Comparison of ENCODE assay signal across 9 mouse cellular contexts in the genomic region with DNA sequence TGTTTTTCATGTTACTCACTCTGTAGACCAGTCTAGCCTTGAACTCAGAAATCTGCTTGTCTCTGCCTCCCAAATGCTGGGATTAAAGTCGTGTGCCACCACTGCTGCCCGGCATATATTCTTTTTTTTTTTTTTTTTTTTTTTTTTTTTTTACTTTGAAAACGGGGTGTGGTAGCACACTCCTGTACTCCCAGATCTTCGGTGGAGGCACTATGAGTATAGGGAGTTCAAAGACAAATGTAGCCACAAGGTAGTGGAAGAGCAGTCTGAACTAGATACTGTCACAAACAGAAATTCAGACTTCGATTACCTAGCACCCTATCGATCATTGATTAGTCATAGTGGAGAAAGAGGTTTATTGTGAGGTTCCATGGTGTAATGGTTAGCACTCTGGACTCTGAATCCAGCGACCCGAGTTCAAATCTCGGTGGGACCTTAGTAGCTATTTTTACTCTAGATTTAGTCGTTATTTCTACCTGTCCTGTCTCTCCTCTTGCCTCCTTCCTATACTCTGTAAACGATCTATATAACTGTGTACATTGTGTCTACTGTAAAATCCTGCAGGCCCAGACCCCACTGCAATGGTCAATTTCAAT. TPM values are rescaled to one million over a fixed set of nuclear protein-coding genes. Genes with fewer than 3 reads are reported as not detected.
DNase-seq lines count a peak whose midpoint lies in the region; ATAC-seq and TF ChIP-seq lines count a peak whose summit lies in the region.
"Had no signal": no experiment of that assay in that cellular context is flagged by ENCODE, and none has a peak within 500 bp of the region (broad histone marks: within the 10 kb centered on the region; RNA-seq: fewer than 3 reads in every experiment).

No protein-coding gene starts in this region.

- WGBS in embryonic facial prominence, embryonic 15.5 days: 8% methylated on average over 11 of the region's 11 CpGs
- WGBS in liver, postnatal 0 days (ENCODE audit: insufficient replicate concordance): 4% methylated on average over 11 of the region's 11 CpGs

- H3K4me1 ChIP-seq in megakaryocyte, embryonic 14.5 days: peaks cover 49% of the 10 kb centered on the region
- no peaks in the 10 kb centered on the region for H3K4me1 ChIP-seq in embryonic facial prominence, embryonic 15.5 days
- H3K4me1 ChIP-seq in liver, postnatal 0 days (ENCODE audit: insufficient read depth): peaks cover 22% of the 10 kb centered on the region

- no peaks in the 10 kb centered on the region for H3K9me3 ChIP-seq in megakaryocyte, embryonic 14.5 days
- H3K9me3 ChIP-seq in embryonic facial prominence, embryonic 15.5 days (replicated peaks): no peaks in the 10 kb centered on the region
- no peaks in the 10 kb centered on the region for H3K9me3 ChIP-seq in liver, postnatal 0 days (ENCODE audit: low read length)

- H3K27ac ChIP-seq in embryonic facial prominence, embryonic 15.5 days (replicated peaks): no peak overlapping the region
- H3K27ac ChIP-seq in liver, postnatal 0 days (ENCODE audit: low read depth): no peak overlapping the region

- no peak for ATAC-seq in CD4-positive, CD25-positive, alpha-beta regulatory T cell, adult 4 months
- no peak for ATAC-seq in megakaryocyte, adult 5-6 weeks (ENCODE audit: poor library complexity, severe bottlenecking)
- no peak for ATAC-seq in embryonic facial prominence, embryonic 15.5 days (ENCODE audit: insufficient number of reproducible peaks, low FRiP score, low TSS enrichment, low read depth)
- ATAC-seq in liver, postnatal 0 days: no peak
- ATAC-seq in monocyte, adult 5-6 weeks (replicated peaks; ENCODE audit: insufficient number of reproducible peaks, low FRiP score, low TSS enrichment, poor library complexity, severe bottlenecking): no peak

- no peak overlapping the region for H3K9ac ChIP-seq in embryonic facial prominence, embryonic 15.5 days
- no peak overlapping the region for H3K9ac ChIP-seq in liver, postnatal 0 days (replicated peaks)

- peak overlapping the region; percentile 93 for H3K4me3 ChIP-seq in megakaryocyte, embryonic 14.5 days (replicated peaks)
- no peak overlapping the region for H3K4me3 ChIP-seq in embryonic facial prominence, embryonic 15.5 days (replicated peaks)
- 0 out of 2 replicates have a peak overlapping the region, but pooled peaks have one; percentile 46 for H3K4me3 ChIP-seq in liver, postnatal 0 days (ENCODE audit: low read depth, low read length)

- no peak for TF ChIP-seq EP300 in liver, postnatal 0 days (IDR thresholded peaks at IDR 0.05; ENCODE audit: low read depth)

- H3K4me2 ChIP-seq in embryonic facial prominence, embryonic 15.5 days (replicated peaks): peak overlapping the region; percentile 71
- peak overlapping the region; percentile 77 for H3K4me2 ChIP-seq in liver, postnatal 0 days (ENCODE audit: low read depth, low read length)

- H3K27me3 ChIP-seq in megakaryocyte, embryonic 14.5 days (replicated peaks): peaks cover 9% of the 10 kb centered on the region
- peaks cover 15% of the 10 kb centered on the region for H3K27me3 ChIP-seq in embryonic facial prominence, embryonic 15.5 days
- H3K27me3 ChIP-seq in liver, postnatal 0 days (ENCODE audit: insufficient read depth, low read length): peaks cover 4% of the 10 kb centered on the region

- H3K36me3 ChIP-seq in megakaryocyte, embryonic 14.5 days (replicated peaks; ENCODE audit: low read length): no peaks in the 10 kb centered on the region
- no peaks in the 10 kb centered on the region for H3K36me3 ChIP-seq in embryonic facial prominence, embryonic 15.5 days
- H3K36me3 ChIP-seq in liver, postnatal 0 days (replicated peaks; ENCODE audit: insufficient read depth, low read length): no peaks in the 10 kb centered on the region

- DNase-seq in CD4-positive, CD25-positive, alpha-beta regulatory T cell, adult 2 months (ENCODE audit: low read depth, low spot score): peak; percentile 57
- DNase-seq in liver, postnatal 0 days: no peak
- no peak for DNase-seq in cerebellum, postnatal 25 days
- DNase-seq: cerebellum, adult 11 months had no signal

- no peak for TF ChIP-seq CTCF in liver, postnatal 0 days (IDR thresholded peaks at IDR 0.05; ENCODE audit: low read depth)

RNA-seq across cellular contexts. Expression of a gene that starts 25.0 kb away (rescaled TPM):
- polyA plus RNA-seq in CD4-positive, CD25-positive, alpha-beta regulatory T cell, adult 4 months (2017; shearing (Covaris generic)): under 1 TPM in 1 of 2 experiments, not detected in 1; 0.37 TPM
- not detected in 2 replicates for polyA plus RNA-seq in megakaryocyte, embryonic 14.5 days (2012; ENCODE audit: insufficient read depth, low replicate concordance)
- total RNA-seq in megakaryocyte, adult 5-6 weeks (2015): 0.23 and 0.36 TPM in 2 replicates
- 0.65 TPM in 1 of 2 replicates, not detected in the other for total RNA-seq in megakaryocyte, adult 5-6 weeks (2017)
- 7.7 and 9.0 TPM in 2 replicates for polyA plus RNA-seq in embryonic facial prominence, embryonic 15.5 days (2015; fragmentation: Nextera tagmentation; extraction: Ambion mirVana)
- 0.27 and 0.32 TPM in 2 replicates for polyA plus RNA-seq in liver, postnatal 0 days (2015; fragmentation: Nextera tagmentation; extraction: Ambion mirVana)
- total RNA-seq in monocyte, adult 5-6 weeks (2017): 2.1 to 2.6 TPM in 2 of 3 replicates, not detected in the other
